Mouse (Mus musculus) kidney, adult 2 months (tissue): ENCODE measurements around the gene Spcs3. TPM values are rescaled to one million over a fixed set of nuclear protein-coding genes. Genes with fewer than 3 reads are reported as not detected.
A peak's percentile ranks its signal among the peaks of the same experiment; 100 is the strongest.

Source experiments
- DNase-seq: peaks from one replicate; pipeline ENCODE4 v3.0.0; 2021
- H3K27ac ChIP-seq: fragments of 200-500 bp; 2 replicates; pipeline ENCODE4 v1.5.1; 2012; ENCODE audit warnings: low read depth, low read length, control low read depth, inconsistent platforms; ENCODE audit not compliant: insufficient read depth
- H3K27me3 ChIP-seq: fragments of 200-500 bp; replicated peaks from 2 replicates; pipeline ENCODE4 v1.6.1; 2012; ENCODE audit warnings: mild to moderate bottlenecking, moderate library complexity, low read length, inconsistent platforms; ENCODE audit not compliant: control insufficient read depth, insufficient read depth
- H3K36me3 ChIP-seq: fragments of 200-500 bp; 2 replicates; pipeline ENCODE4 v1.6.1; 2012; ENCODE audit warnings: mild to moderate bottlenecking, moderate library complexity, low read length, inconsistent platforms; ENCODE audit not compliant: control insufficient read depth, insufficient read depth
- H3K4me1 ChIP-seq: fragments of 200-500 bp; 2 replicates; pipeline ENCODE4 v1.6.1; 2011; ENCODE audit warnings: low read length; ENCODE audit not compliant: control insufficient read depth, insufficient read depth
- H3K4me3 ChIP-seq: fragments of 200-500 bp; 2 replicates; pipeline ENCODE4 v1.5.1; 2011; ENCODE audit warnings: mild to moderate bottlenecking, low read depth, low read length, control low read depth; ENCODE audit not compliant: insufficient read depth
- CTCF ChIP-seq: fragments of 200-500 bp; conservative IDR thresholded peaks from 2 replicates; pipeline ENCODE4 v1.5.1; 2011; ENCODE audit warnings: low read depth, mild to moderate bottlenecking, control low read depth, low read length, moderate library complexity, mixed read lengths; ENCODE audit not compliant: insufficient read depth, insufficient read length
- POLR2A ChIP-seq: fragments of 200-500 bp; IDR thresholded peaks from one replicate; pipeline ENCODE4 v1.6.1; 2011; ENCODE audit warnings: low read depth, low read length, control low read depth
- WGBS: fragments of 180-500 bp; shearing (Covaris S2); methylation state at CpG from one replicate; pipeline ENCODE4 v1.1.7; 2018; 5-methylcytosine and 5-hydroxymethylcytosine counted together
- polyA plus RNA-seq: library from polyadenylated mRNA; depleted of rRNA; stranded (reverse); fragments of >200 nt; gene quantifications from 2 replicates; pipeline ENCODE4 v1.2.3, GENCODE M21; 2012

Spcs3 gene
- polyA plus RNA-seq, 1 experiment = 17.9 TPM

- no peaks in the 10 kb centered on the region for H3K4me1 ChIP-seq
- no peak for TF ChIP-seq CTCF
- TF ChIP-seq POLR2A = no peak
These were observed 25.1 kb upstream of the Spcs3 start for GRCm38 (mm10) chr8:54554921-54555320.

GRCm38 (mm10) chr8:54550026-54550574, 20.3 kb upstream of the Spcs3 start:
- WGBS = 85% methylated on average over 12 of the region's 12 CpGs
- H3K4me3 ChIP-seq = no peak overlapping the region
- no peak overlapping the region for H3K27ac ChIP-seq
- H3K36me3 ChIP-seq = no peaks in the 10 kb centered on the region
- no peaks in the 10 kb centered on the region for H3K27me3 ChIP-seq
- no peak for DNase-seq
- no peak for TF ChIP-seq CTCF
- no peak for TF ChIP-seq POLR2A
- H3K4me1 ChIP-seq = no peaks in the 10 kb centered on the region

More at GRCm38 (mm10) chr8:54554921-54555320, 25.1 kb upstream of the Spcs3 start:
- H3K36me3 ChIP-seq = no peaks in the 10 kb centered on the region
- no peak for DNase-seq
- no peak overlapping the region for H3K4me3 ChIP-seq
- WGBS = 88% methylated on average over 2 of the region's 2 CpGs
- H3K27me3 ChIP-seq = no peaks in the 10 kb centered on the region
- no peak overlapping the region for H3K27ac ChIP-seq

DNA sequence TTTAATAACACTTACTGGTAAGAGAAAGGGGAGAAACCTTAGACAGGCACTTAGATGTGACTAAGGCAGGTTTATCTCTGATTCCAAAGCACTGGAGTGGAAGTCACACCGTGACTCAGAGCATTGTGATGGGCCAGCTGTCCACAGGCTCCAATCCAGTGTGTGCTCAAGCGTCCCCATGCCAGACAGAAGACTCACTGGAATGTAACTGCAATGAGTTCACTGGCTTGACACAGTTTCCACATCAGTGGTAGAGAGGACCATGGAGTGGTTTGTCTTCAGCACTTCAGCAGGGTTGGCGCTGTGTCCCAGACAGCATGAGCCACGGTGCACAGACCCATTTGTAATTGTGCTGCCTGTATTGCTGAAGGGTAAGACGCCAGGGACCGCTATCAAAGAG, 18.6 kb upstream of the Spcs3 start:
- Histone ChIP-seq H3K27ac (no peak overlapping the region), H3K36me3 (no peaks in the 10 kb centered on the region), H3K4me1 (no peaks in the 10 kb centered on the region), H3K27me3 (no peaks in the 10 kb centered on the region), H3K4me3 (no peak overlapping the region)
- 58% methylated on average over 6 of the region's 6 CpGs for WGBS
- TF ChIP-seq CTCF (no peak), POLR2A (no peak)
- no peak for DNase-seq

GRCm38 (mm10) chr8:54541331-54541730, 11.5 kb upstream of the Spcs3 start:
- no peaks in the 10 kb centered on the region for H3K27me3 ChIP-seq
- no peak for DNase-seq
- TF ChIP-seq POLR2A (no peak), CTCF (no peak)
- no peaks in the 10 kb centered on the region for H3K4me1 ChIP-seq
- no peak overlapping the region for H3K27ac ChIP-seq
- 56% methylated on average over 1 of the region's 1 CpGs for WGBS
- no peak overlapping the region for H3K4me3 ChIP-seq
- H3K36me3 ChIP-seq = no peaks in the 10 kb centered on the region

DNA sequence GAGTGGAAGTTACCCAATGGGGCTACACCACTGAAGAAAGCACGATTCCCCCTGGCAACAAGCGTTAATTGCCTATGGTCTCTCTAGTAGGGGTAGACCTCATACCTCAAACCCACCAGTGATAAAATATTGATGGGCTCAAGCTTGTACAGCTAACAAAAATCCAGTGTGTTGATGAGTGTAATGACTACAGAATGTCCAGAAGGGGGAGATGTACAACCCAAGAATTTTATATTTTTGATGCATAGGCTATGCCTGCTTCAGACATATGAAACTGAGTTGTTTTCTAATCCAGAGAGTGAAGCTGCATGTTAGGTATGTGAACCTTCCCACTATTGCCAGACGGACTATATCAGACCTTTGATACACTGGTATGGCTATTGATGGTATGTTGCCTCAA, 7.5 kb upstream of the Spcs3 start:
- no peaks in the 10 kb centered on the region for H3K4me1 ChIP-seq
- H3K27ac ChIP-seq = no peak overlapping the region
- H3K4me3 ChIP-seq = no peak overlapping the region
- H3K36me3 ChIP-seq = no peaks in the 10 kb centered on the region
- no peak for DNase-seq
- no peaks in the 10 kb centered on the region for H3K27me3 ChIP-seq
- 96% methylated on average over 3 of the region's 3 CpGs for WGBS
- no peak for TF ChIP-seq POLR2A
- no peak for TF ChIP-seq CTCF

DNA sequence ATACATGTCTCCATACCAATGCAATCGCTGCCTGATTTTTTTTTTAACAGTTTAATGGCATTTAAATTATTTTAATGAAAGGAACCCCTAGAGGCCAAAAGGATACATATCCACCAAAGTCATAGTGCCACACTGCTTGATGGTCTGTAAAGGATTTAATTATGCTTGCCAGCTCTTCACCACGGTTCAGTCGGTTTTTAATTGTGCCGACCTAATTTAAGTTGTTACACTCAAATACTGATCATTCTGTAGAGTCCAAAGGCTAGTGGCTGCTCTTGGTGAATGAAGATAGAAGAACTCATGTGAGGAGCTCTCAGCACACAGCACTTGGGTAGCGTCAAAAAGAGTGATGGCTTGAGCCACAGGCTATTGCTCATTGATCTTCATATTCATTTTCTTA, 5.4 kb upstream of the Spcs3 start:
- Histone ChIP-seq H3K36me3 (no peaks in the 10 kb centered on the region), H3K4me1 (no peaks in the 10 kb centered on the region; the same call in 1 of the 2 replicates), H3K27ac (no peak overlapping the region), H3K27me3 (no peaks in the 10 kb centered on the region), H3K4me3 (no peak overlapping the region)
- peak; percentile 73 for DNase-seq
- 47% methylated on average over 5 of the region's 5 CpGs for WGBS
- TF ChIP-seq CTCF (no peak), POLR2A (no peak)

DNA sequence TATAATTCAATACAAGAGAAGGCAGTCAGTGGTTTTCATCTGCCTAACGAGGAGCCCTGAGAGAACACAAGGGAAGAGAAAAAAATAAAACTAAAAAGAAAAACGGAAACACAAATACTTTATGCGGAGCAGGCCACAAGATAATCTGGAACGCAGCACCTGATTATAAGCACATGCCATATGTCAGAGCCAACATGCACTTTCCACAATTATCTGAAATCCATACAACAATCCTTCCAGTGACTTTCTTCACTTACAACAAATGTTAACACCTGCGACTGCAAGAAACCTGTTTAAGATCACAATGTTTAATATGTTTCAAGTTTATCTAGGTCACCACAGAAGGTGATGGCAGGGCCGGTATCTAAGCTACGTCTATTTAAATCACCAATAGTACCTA, 1.2 kb downstream of the Spcs3 start:
- H3K4me1 ChIP-seq = peaks cover 3% of the 10 kb centered on the region; the same call in 1 of the 2 replicates
- H3K27ac ChIP-seq = no peak overlapping the region
- 41% methylated on average over 7 of the region's 7 CpGs for WGBS
- DNase-seq = no peak
- H3K27me3 ChIP-seq = no peaks in the 10 kb centered on the region
- H3K36me3 ChIP-seq = no peaks in the 10 kb centered on the region; the same call in 1 of the 2 replicates
- H3K4me3 ChIP-seq = no peak overlapping the region
- TF ChIP-seq POLR2A = no peak
- TF ChIP-seq CTCF = no peak

GRCm38 (mm10) chr8:54526700-54527099, 3.1 kb downstream of the Spcs3 start:
- no peaks in the 10 kb centered on the region; the same call in 1 of the 2 replicates for H3K36me3 ChIP-seq
- DNase-seq = no peak

More at GRCm38 (mm10) chr8:54526700-54527099, 3.1 kb downstream of the Spcs3 start:
- H3K4me3 ChIP-seq = no peak overlapping the region
- H3K27ac ChIP-seq = no peak overlapping the region
- peaks cover 3% of the 10 kb centered on the region; the same call in 1 of the 2 replicates for H3K4me1 ChIP-seq
- no peak for TF ChIP-seq CTCF
- no peak for TF ChIP-seq POLR2A
- 95% methylated on average over 6 of the region's 6 CpGs for WGBS
- no peaks in the 10 kb centered on the region for H3K27me3 ChIP-seq
